Mouse (Mus musculus): ENCODE data around the gene Lhfpl4.

The Lhfpl4 gene

DNA sequence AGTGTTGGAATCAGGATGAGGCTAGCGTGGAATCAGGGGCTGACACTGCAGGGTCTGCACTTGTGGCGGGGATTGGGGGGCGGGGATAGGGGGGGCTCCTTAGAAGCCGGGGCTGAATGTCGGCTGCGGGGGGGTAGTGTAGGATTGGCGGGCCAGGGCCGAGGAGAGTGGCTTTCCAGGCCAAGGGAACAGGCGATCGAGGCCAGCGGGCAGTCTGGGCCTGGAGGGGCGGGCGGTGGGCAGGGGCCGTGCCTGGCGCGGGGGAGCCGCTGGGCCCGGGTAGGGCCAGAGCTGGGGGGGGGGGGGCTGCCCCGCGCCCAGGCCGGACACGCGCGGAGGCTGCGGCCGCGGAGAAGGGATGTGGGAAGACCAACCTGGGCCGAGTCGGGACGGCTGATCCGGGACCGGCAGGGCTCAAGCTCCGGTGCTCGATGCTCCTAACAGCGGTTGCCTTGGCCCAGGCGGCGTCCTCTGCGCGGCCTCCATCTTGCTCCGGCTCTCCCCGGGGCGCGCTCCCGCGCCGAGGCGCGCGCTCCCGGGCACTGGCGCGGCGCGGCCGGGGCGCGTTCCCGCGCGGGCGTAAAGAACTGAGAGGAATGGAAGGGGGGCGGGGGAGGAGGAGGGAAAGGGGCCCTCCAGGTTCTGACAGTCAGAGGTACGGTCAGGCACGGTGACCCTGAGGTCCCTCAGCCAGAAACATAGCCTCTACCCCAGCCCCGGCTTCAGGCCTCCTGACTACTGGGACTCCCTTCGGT is at the start of gene Lhfpl4:
Gene Lhfpl4 (minus strand): TSS at position 544 of the 755 bp plus-strand sequence.
- DNase-seq (ENCODE audit: low spot score), result no peak

DNA sequence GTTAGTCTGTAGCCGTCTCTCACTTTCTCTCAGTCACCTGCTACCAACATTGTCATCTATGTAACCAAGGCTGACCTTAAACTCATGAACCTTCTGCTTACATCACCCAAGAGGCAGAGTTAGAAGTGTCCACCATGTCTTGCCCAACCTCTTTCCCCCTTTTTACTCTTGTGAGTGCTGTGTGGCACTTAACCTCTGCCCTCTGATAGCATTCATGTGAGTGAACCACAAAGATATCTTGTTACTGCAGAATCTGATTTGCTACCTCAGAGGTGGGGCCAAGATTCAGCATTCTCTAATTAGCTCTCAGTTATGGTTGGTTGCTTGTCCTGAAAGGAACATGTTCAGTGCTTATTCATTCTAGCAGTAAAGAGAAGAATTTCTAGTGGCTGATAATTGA is 47.6 kb upstream of the Lhfpl4 start:
- DNase-seq (ENCODE audit: low spot score), result no peak

DNA sequence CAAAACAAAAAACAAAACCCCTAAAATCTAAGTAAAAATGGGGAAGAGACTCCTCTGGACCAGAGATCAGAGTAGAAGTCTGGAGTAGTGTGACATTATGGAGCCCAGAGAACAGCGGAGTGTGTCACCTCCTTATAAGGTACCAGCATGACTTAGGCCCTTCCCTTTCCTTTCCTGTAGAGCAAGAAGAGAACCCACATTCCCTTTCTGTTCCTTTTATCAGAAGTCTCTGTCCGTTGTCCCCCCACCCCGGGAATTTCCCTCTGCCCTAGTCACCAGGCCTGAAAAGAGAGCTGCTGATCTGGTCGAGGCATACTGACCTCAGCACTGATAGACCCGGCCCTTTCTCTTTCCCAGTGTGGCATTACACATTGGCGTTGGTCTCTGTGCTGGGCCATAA is 43.3 kb upstream of the Lhfpl4 start:
- DNase-seq (ENCODE audit: low spot score), result no peak

DNA sequence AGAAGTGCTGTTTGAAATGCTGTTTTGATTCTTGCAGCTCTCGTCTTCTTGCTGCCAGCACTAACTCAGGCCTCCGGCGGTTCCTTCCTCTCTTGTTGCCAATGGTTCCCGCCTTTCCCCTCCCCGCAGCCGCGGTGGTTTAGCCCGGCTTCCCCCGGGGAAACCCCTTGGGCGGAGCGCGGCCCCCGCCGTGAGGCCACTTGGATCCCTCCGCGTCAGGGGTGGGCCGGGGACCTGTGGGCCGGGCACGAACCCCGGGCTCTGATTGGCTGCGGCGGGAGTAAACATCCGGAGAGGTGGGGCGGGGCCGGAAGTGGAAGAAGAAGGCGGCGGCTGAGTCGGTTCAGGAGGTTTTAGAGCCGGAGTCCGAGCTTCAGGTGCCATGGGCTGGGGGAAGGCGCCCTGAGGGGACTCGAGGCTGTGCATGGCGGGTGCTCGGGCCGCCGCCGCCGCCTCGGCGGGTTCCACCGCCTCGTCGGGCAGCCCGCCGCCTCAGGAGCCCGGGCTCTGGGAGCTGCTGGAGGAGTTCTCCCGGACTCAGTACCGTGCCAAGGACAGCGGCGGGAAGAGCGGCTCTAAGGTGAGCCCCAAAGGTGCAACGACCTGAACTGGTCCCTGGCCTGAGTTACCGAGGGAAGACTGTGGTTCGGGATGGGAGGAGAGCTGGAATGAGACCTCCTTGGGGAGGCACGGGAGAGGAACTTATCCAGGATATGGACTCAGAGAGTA is 42.5 kb upstream of the Lhfpl4 start, which contains the start of gene Mtmr14:
Gene Mtmr14 (plus strand): TSS at position 302 of the 729 bp plus-strand sequence.
- DNase-seq (ENCODE audit: low spot score), result peak; percentile 99

DNA sequence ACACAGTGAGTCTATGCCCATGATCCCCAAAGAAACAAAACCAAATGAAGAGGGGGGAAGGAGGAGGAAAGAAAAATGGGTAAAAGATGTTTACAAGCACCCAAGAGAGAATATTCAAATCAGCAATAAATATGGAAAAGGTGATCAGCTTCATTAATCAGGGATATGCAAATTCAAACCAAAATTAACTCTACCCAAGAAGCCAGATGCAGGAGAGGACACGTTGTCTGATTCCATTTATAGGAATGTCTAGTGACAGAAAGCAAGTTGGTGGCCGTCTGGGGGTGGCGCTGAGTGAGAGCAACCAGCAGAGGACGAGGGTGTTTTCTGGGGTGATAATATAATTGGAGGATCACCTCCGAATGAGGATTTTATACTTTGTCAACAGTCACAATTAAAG is 40.0 kb upstream of the Lhfpl4 start:
- DNase-seq (ENCODE audit: low spot score), result no peak

DNA sequence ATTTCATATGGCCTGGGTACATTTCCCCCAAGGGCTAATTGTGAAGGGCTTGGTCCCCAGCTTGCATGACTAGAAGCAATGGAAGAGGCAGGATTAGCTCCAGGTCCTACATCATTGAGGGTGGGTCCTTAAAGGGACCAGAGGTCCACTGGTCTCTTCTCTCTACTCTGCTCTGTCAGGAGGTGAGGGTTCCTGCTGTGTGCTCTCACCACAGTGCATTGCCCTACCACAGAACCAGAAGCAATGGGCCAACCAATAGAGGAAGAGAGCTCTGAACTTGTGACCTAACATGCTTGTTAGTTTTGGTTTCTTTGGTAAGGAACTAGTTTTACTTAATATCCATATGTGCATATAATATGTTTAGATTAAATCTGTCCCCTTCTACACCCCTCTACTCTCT is 31.5 kb upstream of the Lhfpl4 start:
- no peak for DNase-seq (ENCODE audit: low spot score)

DNA sequence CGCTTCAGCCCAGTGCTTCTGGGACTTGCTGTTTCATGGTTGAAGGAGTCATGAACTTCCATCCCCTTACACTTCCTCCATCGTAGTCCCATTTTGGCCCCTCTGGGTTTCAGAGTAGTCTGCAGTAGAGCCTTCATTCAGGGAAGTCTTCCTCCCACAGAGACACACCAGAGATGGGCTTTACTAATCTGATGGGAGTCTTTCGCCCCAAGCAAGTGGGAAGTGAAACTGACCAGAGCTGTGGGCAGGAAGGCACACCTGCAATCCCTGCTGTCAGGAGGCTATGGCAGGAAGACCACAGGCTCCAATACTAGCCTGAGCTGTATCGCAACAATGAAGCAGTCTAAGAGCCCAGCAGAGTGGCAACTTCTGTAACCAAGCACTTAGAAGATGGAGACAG is 30.6 kb upstream of the Lhfpl4 start:
- no peak for DNase-seq (ENCODE audit: low spot score)

DNA sequence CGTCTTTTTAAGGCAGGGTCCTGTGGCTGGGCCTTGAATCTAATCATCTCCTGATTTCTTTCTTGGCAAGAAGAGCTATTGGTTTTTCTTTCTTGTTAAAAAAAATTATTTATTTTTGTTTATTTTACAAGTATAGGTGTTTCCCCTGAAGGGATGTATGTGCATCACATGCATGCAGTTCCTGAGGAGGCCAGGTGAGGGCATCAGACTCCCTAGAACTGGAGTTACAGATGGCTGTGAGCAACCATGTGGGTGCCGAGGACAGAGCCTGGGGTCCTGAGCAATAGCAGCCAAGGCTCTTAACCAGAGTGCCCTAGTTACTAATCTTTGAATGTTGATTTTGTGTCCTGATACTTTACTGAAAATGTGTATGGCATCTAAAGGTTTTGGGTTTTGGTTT is 21.1 kb upstream of the Lhfpl4 start:
- no peak for DNase-seq (ENCODE audit: low spot score)

DNA sequence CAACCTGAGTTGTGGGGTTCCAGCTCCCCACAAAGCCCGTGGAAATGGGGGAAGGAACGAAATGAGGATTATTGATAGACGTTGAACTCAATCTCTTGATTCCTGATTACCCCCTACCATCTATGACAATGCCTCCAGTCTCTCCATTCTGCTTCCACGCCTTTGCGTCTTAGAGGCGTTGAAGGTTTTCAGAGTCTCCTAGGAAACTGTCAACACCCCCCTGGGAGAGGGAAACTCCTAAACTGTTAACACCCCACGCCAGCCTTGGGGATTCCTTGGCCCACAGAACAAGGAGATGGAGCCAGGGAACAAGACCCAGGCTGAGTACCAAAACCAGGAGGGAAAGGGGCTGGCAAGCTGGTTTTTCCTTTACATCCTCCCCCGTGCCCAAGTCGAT is 410 bp upstream of the Lhfpl4 start:
- no peak for DNase-seq (ENCODE audit: low spot score)

DNA sequence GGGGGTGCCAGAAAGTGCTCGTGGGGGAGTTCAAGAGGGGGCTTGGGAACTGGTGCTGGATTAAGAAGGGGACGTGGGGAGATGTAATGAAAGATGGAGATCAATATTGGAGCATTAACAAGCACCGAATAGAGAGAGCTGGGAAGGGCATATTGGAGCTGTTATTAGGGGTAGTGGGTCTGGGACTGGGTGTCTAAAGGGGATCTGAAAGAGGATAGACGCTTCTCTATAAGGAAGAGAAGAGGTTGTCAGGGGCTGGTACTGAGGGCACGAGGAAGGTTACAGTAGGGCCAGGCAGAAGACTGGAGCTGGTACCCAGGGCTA is 705 bp downstream of the Lhfpl4 start:
- DNase-seq (ENCODE audit: low spot score), result no peak

DNA sequence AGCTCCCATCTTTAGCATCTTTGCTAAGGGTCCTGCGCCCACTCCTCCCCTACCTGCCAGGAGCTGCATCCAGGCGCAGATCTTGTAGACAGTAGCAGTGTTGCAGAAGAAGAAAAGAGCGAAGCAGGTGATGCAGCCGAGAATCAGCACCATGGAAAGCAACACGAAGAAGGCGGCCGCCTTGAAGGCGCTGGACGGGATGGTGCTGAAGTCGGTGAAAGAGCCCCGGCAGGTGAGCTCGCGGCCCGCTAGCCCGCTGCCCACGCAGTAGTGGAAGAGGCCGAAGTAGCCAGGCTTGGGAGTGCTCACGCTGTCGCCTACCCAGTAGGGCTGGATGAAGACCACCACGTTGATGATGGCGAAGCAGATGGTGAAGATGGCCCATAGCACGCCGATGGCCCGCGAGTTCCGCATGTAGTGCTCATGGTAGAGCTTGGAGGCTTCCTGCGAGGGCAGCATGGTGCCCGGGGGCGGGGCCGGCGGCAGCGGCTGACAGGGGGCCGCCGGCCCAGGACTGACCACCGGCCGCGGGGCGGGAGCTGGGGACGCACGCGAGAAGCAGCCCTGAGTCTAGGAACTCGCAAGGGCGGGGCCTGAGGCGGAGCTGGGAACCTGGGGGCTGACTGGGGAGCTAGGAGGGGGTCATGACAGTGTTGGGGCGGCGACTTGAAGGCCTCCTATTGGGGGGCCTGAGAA is 1.3 kb downstream of the Lhfpl4 start:
- DNase-seq (ENCODE audit: low spot score), result peak; percentile 51

DNA sequence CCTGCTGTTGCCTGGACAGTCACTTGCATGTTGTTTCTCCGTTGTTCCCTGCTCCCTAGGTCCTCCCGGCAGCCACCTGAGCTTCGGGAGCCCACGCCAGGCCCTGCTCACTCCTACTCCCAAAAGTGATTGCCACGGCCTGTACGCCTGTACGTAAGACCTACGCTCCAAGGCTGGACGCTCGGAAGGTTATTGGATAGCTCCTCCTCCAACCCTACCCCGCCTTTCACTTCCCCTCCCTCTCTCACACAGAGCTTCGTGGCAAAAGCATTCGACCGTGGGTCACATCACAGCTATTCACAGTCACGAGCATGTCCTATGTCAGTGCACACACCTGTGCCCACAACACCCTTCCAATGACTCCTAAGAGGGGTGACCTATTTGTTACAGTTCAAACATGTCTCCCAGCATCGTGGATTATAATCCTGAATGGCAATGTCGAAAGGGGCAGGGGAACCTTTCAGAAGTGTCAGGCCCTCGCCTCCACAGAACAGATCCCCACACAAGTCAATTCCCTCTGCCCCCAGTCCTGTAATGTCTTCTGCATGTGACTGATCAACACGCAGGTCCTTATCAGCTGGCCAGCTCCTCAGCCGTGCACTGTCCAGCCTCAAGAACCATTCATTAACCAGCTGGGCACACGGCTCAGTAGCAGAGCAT is 10.2 kb downstream of the Lhfpl4 start:
- DNase-seq (ENCODE audit: low spot score), result no peak

DNA sequence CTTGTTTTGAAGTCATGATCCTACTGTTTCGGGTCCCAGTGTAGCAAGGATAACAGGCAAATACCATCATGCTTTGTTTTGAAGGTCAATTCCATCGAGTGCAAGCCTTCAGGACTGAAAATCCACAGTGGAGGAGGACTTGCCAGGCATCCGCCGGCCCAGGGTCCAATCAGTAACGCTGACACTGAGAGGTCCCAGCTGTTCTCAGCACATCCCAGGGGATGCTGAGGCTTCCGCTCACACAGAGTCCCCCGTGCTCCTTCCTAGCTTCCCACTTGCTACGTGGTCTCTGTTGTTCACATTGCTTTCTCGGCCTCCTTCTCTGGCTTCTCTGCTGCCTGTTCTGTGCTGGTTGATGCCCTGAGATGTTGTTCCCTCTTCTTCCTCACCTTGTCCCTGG is 11.0 kb downstream of the Lhfpl4 start:
- no peak for DNase-seq (ENCODE audit: low spot score)

DNA sequence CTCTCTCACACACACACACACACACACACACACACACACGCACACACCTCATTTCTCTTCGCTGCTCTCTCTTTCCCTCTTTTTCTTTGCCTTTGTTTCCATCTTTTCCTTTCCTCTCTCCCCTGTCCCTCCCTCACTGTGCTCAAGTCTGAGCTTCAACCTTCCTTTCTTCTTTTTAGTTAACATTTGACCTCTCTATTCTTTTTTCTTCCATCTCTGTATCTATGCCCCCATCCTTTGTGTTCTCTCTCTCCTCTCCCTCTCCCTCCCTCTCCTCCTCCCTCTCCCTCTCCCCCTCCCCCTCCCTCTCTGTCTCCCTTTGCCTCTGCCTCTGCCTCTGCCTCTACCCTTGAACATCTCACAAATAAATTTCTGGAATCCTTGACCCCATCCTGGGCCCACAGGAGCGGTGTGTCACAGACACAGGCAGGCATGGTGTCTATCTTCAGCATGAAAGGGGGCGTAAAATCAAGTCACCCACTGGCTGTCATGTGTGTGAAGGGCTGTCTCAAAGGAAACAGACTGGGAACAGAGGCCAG is 15.9 kb downstream of the Lhfpl4 start:
- DNase-seq (ENCODE audit: low spot score), result no peak

DNA sequence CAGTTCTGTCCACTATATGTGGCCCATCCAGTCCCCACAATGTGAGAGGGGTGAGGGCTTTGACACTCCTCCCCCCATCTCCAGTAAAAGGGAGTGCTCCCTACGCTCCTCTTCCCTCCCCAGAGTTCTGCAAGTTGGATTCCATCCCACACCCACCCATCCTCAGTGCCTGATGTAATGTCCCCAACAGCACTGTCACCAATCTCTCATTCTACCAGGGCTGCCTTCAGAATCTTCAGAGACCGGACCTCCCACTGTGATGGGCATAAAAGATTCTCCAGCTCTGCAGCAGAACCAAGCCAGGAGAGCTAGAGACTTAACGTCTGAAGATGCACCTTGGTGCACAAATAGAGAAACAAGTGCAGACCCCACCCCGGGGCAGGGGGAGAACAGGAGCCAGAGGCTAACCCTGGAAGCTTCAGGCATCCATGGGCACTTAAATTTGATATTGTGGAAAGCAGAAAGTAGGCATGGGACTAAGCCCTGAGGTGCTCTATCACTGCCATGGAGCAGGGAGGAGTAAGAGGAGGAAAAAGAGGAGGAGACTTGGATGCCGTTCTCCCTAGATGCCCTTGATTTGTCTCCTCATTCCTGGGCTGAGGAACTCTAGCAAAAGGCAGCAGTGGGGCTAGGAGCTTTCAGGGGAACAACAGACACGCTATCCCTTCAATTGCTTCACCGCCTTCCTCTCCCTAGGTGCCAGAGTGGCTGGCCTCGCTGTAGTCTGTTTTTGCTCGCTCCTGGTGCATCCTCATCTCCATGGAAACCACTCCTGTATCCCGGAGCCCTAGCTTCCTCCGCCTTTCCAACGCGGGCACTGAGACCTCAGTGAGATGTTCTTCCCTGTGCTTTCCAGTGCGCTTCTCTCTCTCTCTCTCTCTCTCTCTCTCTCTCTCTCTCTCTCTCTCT is 16.6 kb downstream of the Lhfpl4 start:
- no peak for DNase-seq (ENCODE audit: low spot score)

DNA sequence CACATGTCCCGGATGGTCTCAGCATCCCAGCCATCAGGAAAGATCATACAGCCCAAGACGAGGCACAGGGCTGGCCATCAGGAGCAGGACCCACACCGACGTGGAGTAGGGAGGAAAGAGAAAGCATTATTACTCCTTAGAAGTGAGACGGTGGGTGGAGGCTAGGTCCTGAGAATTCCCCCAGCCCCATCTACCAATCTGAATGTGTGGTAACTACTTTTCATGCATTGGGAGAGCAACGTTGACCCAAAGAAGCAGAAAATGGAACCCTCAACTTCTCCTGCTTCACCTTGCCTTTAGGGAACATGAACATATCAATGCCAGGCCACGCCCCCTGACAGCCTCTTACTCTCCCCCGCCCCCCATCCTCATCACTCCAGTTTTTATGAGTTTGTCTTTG is 18.6 kb downstream of the Lhfpl4 start:
- DNase-seq (ENCODE audit: low spot score), result no peak

DNA sequence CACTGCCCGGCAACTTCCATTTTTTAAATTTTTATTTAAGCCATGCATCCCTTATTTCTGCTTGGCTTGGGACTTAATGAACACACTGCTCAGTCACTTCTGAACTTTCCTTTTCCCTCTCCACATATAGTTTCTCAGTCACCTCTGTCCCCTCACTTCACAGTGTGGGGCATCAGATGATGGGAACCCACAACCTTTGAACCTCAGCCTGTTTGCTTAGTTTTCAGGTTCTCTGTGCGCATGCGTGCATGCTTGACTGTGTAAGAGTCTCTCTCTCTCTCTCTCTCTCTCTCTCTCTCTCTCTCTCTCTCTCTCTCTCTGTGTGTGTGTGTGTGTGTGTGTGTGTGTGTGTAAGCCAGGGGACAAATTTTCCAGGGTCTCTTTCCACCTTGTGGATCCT is 19.7 kb downstream of the Lhfpl4 start:
- DNase-seq (ENCODE audit: low spot score), result no peak

DNA sequence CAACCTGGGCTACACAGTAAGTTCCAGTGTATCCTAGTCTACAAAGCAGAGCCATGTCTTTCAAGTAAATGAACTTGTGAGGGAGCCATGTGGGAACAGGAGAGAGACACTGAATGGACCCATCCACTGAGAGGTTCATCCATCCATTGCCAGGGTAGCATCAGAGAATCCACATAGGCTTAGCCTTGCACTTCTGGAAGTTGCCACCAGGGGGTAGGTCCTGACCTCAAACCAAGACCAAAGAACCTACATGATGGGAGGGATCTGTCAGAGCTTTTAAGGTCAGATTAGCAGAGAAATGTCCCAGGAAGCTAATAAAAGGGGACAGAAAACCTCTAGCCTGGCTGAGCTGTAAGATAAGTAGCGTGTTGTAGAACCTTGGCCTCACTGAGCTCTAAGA is 22.6 kb downstream of the Lhfpl4 start:
- peak; percentile 54 for DNase-seq (ENCODE audit: low spot score)

DNA sequence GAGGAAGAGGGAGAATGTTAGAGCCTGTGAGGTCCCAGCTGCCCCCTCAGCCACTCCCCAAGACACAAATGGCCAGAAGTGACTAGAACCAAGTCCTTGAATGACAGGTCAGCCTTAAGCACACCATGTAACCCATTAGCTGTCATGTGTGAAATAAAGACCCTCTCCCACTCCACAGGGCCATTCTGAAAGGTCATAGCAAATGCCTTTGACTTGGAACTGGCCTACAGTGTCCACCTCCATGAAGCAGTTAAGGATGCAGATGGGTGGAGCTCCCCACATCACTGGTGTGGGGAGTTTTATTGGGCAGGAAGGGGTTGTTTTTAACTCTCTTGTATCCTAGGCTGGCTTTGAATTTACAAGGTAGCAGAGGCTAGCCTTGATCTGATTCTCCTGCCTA is 23.2 kb downstream of the Lhfpl4 start:
- no peak for DNase-seq (ENCODE audit: low spot score)

DNA sequence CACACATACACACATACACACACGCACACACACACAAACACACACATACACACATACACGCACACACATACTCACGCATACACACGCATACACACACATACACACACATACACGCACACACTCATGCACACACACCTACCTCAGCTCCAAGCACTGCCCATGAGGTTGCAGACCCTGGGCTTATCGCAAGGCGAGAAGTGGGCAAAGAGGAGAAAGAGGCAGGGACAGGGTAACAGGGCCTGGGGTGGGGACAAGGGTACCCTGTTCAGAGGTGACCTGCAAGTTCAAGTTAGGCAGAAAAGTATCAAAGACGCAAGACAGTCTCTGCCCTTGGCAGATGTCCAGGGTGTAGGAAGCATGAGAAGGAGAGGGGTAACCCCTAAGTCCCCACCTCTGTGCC is 24.5 kb downstream of the Lhfpl4 start:
- no peak for DNase-seq (ENCODE audit: low spot score)

DNA sequence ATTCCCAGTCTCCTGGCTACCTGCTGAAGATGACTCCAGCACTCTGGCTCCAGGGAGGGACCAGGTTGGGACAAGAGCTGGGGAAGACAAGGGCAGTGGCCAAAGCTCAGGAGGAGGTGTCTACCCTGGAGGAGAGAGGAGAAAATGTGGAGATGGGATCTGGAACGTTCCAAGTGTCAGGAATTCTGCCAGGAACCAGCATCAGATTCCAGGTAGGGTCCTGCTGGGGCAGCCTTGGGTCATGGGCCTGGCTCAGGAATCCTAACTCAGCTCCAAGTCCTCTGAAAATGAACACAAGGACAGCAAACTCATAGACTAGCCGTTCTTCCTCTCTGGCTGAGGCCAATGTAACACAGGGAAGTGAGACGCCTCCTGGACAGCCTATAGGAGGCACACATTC is 25.3 kb downstream of the Lhfpl4 start:
- DNase-seq (ENCODE audit: low spot score), result no peak

All from urinary bladder, postnatal 14 days (tissue).